Comparison of ENCODE assay signal across 8 mouse cellular contexts in the genomic region with DNA sequence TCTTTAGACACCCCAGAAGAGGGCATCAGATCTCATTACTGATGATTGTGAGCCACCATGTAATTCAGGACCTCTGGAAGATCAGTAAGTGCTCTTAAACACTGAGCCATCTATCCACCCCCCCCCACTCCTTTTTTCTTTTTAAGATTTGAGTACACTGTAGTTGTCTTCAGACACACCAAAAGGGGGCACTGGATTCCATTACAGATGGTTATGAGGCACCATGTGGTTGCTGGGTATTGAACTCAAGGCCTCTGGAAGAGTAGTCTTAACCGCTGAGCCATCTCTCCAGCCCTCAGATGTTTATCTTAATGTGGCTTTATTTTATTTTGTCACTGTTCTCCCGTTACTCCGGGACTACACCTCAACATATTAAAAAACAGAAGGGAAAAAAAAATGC. TPM values are rescaled to one million over a fixed set of nuclear protein-coding genes. Genes with fewer than 3 reads are reported as not detected.
DNase-seq lines count a peak whose midpoint lies in the region; ATAC-seq lines count a peak whose summit lies in the region.

No protein-coding gene starts in this region.

- H3K9ac ChIP-seq in kidney, embryonic 16.5 days (replicated peaks; ENCODE audit: low read length) = peak overlapping the region; percentile 73
- peak overlapping the region; percentile 64 for H3K9ac ChIP-seq in hindbrain, embryonic 16.5 days (ENCODE audit: low read depth, low read length)
- no peak overlapping the region for H3K9ac ChIP-seq in neural tube, embryonic 12.5 days

- WGBS in kidney, embryonic 16.5 days = 51% methylated on average over 3 of the region's 3 CpGs
- 67% methylated on average over 3 of the region's 3 CpGs for WGBS in hindbrain, embryonic 16.5 days
- 74% methylated on average over 3 of the region's 3 CpGs for WGBS in neural tube, embryonic 12.5 days

- no peak for ATAC-seq in kidney, embryonic 16.5 days (ENCODE audit: low FRiP score, low TSS enrichment)
- ATAC-seq in hindbrain, embryonic 16.5 days = no peak
- ATAC-seq in neural tube, embryonic 12.5 days (ENCODE audit: low FRiP score, low read depth) = no peak

- peaks cover 27% of the 10 kb centered on the region for H3K4me1 ChIP-seq in kidney, embryonic 16.5 days (ENCODE audit: insufficient read depth, low read length)
- H3K4me1 ChIP-seq in hindbrain, embryonic 16.5 days (ENCODE audit: control insufficient read depth, insufficient read depth, low read depth, low read length) = peaks cover 19% of the 10 kb centered on the region
- H3K4me1 ChIP-seq in neural tube, embryonic 12.5 days = peaks cover 12% of the 10 kb centered on the region

- peak overlapping the region; percentile 68 for H3K4me3 ChIP-seq in kidney, embryonic 16.5 days (ENCODE audit: low read length)
- peak overlapping the region; percentile 49 for H3K4me3 ChIP-seq in hindbrain, embryonic 16.5 days (ENCODE audit: low read length)
- peak overlapping the region; percentile 32; the same call in 1 of the 2 replicates for H3K4me3 ChIP-seq in neural tube, embryonic 12.5 days

- H3K9me3 ChIP-seq in kidney, embryonic 16.5 days (ENCODE audit: low read length) = no peaks in the 10 kb centered on the region
- H3K9me3 ChIP-seq in hindbrain, embryonic 16.5 days (ENCODE audit: control insufficient read depth, low read length) = no peaks in the 10 kb centered on the region
- no peaks in the 10 kb centered on the region for H3K9me3 ChIP-seq in neural tube, embryonic 12.5 days

- peaks cover 6% of the 10 kb centered on the region; the same call in 1 of the 2 replicates for H3K36me3 ChIP-seq in kidney, embryonic 16.5 days (ENCODE audit: insufficient read depth, low read length)
- H3K36me3 ChIP-seq in hindbrain, embryonic 16.5 days (ENCODE audit: control insufficient read depth, insufficient read depth, low read length) = no peaks in the 10 kb centered on the region
- H3K36me3 ChIP-seq in neural tube, embryonic 12.5 days = peaks cover 5% of the 10 kb centered on the region

- no peak for DNase-seq in kidney, postnatal 4 days
- peak; percentile 34 for DNase-seq in T-cell, adult 2 months (ENCODE audit: low spot score)
- DNase-seq in left cerebral cortex, adult 18-20 months (ENCODE audit: low spot score in 2 of 2) = no peak
- DNase-seq in yolk sac, embryonic 10.5 days (ENCODE audit: low spot score) = no peak
- DNase-seq in testis, postnatal 14 days (ENCODE audit: low spot score) = no peak

- no peak overlapping the region for H3K27ac ChIP-seq in kidney, embryonic 16.5 days (ENCODE audit: low read length)
- H3K27ac ChIP-seq in hindbrain, embryonic 16.5 days (ENCODE audit: low read depth, low read length) = no peak overlapping the region
- no peak overlapping the region for H3K27ac ChIP-seq in neural tube, embryonic 12.5 days

- peak overlapping the region; percentile 82 for H3K4me2 ChIP-seq in kidney, embryonic 16.5 days (replicated peaks; ENCODE audit: low read depth, low read length)
- H3K4me2 ChIP-seq in hindbrain, embryonic 16.5 days (ENCODE audit: low read length) = peak overlapping the region; percentile 78
- H3K4me2 ChIP-seq in neural tube, embryonic 12.5 days (replicated peaks) = peak overlapping the region; percentile 82

- no peaks in the 10 kb centered on the region for H3K27me3 ChIP-seq in kidney, embryonic 16.5 days (ENCODE audit: insufficient read depth, low read length)
- no peaks in the 10 kb centered on the region for H3K27me3 ChIP-seq in hindbrain, embryonic 16.5 days (replicated peaks; ENCODE audit: control insufficient read depth, insufficient read depth, low read length)
- no peaks in the 10 kb centered on the region for H3K27me3 ChIP-seq in neural tube, embryonic 12.5 days (replicated peaks)

RNA-seq across cellular contexts. Expression of gene Rab8a, which starts 1.0 kb away (rescaled TPM):
- 141 and 143 TPM in 2 replicates for polyA plus RNA-seq in kidney, embryonic 16.5 days (2015; fragmentation: Nextera tagmentation; extraction: Ambion mirVana)
- polyA plus RNA-seq in hindbrain, embryonic 16.5 days (2015; fragmentation: Nextera tagmentation; extraction: Ambion mirVana) = 84.3 and 87.7 TPM in 2 replicates
- 113 and 114 TPM in 2 replicates for polyA plus RNA-seq in neural tube, embryonic 12.5 days (2016; fragmentation: Nextera tagmentation; extraction: Ambion mirVana)
- 10 to 100 TPM; 27.8 to 39.9 TPM for total RNA-seq in left cerebral cortex, adult 18-20 months (2021)

RNA-seq across cellular contexts. Expression of gene Tpm4, which starts 25.2 kb away (rescaled TPM):
- polyA plus RNA-seq in kidney, embryonic 16.5 days (2015; fragmentation: Nextera tagmentation; extraction: Ambion mirVana) = 828 and 869 TPM in 2 replicates
- 174 and 197 TPM in 2 replicates for polyA plus RNA-seq in hindbrain, embryonic 16.5 days (2015; fragmentation: Nextera tagmentation; extraction: Ambion mirVana)
- 377 and 417 TPM in 2 replicates for polyA plus RNA-seq in neural tube, embryonic 12.5 days (2016; fragmentation: Nextera tagmentation; extraction: Ambion mirVana)
- 10 to 100 TPM; 22.7 to 31.6 TPM for total RNA-seq in left cerebral cortex, adult 18-20 months (2021)

RNA-seq across cellular contexts. Expression of gene Hsh2d, which starts 29.4 kb away (rescaled TPM):
- polyA plus RNA-seq in kidney, embryonic 16.5 days (2015; fragmentation: Nextera tagmentation; extraction: Ambion mirVana) = not detected in 2 replicates
- not detected in 2 replicates for polyA plus RNA-seq in hindbrain, embryonic 16.5 days (2015; fragmentation: Nextera tagmentation; extraction: Ambion mirVana)
- 0.22 TPM in 1 of 2 replicates, not detected in the other for polyA plus RNA-seq in neural tube, embryonic 12.5 days (2016; fragmentation: Nextera tagmentation; extraction: Ambion mirVana)
- total RNA-seq in left cerebral cortex, adult 18-20 months (2021) = not detected

RNA-seq across cellular contexts. Expression of gene Cib3, which starts 52.6 kb away (rescaled TPM):
- polyA plus RNA-seq in kidney, embryonic 16.5 days (2015; fragmentation: Nextera tagmentation; extraction: Ambion mirVana) = not detected in 2 replicates
- polyA plus RNA-seq in hindbrain, embryonic 16.5 days (2015; fragmentation: Nextera tagmentation; extraction: Ambion mirVana) = not detected in 2 replicates
- polyA plus RNA-seq in neural tube, embryonic 12.5 days (2016; fragmentation: Nextera tagmentation; extraction: Ambion mirVana) = not detected in 2 replicates
- not detected for total RNA-seq in left cerebral cortex, adult 18-20 months (2021)

RNA-seq across cellular contexts. Expression of gene Olfr374, which starts 53.2 kb away (rescaled TPM):
- polyA plus RNA-seq in kidney, embryonic 16.5 days (2015; fragmentation: Nextera tagmentation; extraction: Ambion mirVana) = not detected in 2 replicates
- 0.03 TPM in 1 of 2 replicates, not detected in the other for polyA plus RNA-seq in hindbrain, embryonic 16.5 days (2015; fragmentation: Nextera tagmentation; extraction: Ambion mirVana)
- 0.15 TPM in 1 of 2 replicates, not detected in the other for polyA plus RNA-seq in neural tube, embryonic 12.5 days (2016; fragmentation: Nextera tagmentation; extraction: Ambion mirVana)
- not detected for total RNA-seq in left cerebral cortex, adult 18-20 months (2021)
